Mouse (Mus musculus): Measurements from ENCODE around the gene Esrrg.

Gene Esrrg

DNA sequence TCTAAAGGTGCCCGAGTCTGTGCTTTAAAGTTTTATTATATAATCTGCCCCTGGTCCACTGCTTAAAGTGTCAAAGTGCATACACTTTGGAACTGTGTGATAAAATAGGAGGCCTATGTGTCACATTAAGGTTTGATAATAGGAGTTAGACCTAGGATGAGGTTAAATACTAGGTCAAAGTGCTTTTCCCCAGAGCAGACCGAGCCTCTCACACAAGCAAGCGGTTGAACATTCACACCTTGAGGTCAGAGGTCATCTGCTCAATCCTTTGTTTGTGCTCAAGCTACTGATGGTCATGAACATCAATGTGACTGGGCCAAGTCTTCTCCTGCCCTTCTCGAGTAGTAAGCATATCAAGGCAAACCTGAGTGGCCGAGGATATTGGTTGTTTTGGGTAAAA, 218.3 kb downstream of the Esrrg start:
- DNase-seq (ENCODE audit: low read depth, low spot score): no peak

DNA sequence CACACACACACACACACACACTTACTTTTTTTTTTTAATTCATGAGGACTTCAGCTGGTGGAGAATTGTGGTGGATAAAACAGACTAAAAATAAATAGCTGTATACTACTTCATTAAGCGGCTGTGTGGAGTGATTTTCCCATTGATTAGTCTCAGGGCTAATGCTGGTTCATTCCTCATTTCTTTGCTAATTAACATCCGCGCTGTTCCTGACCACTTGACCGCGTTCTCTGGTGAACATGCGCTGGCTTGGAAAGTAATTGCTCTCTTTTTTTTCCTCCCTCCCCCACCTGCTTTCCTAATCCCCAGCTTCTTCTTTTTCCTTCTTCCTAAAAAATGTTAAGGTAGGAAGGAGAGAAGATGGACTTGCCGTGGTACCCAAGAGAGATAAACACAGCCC, 222.3 kb downstream of the Esrrg start:
- no peak for DNase-seq (ENCODE audit: low read depth, low spot score)

DNA sequence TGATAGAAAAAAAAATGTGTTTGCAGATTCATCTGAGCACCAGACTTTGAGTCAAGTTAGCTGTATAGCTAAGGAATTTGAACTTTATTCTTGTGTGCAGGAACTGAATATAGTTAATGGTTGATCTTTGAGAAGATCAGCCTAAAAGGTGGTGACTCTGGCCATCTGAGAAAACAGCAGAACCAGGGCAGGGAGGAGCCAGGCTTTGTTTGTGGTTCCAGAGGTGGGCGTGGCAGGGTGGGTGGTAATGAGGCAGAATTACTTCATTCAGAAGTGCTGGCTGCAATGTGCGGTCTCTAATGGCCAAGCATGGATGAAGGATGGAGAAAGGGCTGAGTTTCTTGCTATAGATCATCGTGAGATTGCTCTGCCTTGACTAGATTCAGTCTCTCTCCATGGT, 224.3 kb downstream of the Esrrg start:
- no peak for DNase-seq (ENCODE audit: low read depth, low spot score)

DNA sequence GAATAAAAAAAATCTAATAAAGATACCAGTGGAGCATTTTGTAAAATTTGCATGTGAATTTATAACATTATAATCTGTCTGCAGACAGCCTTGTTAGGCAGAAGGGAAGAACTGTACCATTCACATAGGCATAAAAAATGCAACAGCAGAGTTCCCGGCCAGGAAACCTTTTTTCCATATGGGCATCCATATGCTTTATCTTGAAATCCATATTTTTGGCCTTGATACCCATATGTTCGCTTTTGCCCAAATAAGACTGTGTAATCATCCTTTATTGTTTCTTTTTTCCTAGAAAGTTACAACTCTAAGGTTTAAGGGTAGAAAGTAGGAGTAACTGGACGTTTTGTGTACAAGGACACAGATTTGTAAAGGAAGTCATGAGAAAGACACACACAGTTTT, 226.0 kb downstream of the Esrrg start:
- DNase-seq (ENCODE audit: low read depth, low spot score): no peak

DNA sequence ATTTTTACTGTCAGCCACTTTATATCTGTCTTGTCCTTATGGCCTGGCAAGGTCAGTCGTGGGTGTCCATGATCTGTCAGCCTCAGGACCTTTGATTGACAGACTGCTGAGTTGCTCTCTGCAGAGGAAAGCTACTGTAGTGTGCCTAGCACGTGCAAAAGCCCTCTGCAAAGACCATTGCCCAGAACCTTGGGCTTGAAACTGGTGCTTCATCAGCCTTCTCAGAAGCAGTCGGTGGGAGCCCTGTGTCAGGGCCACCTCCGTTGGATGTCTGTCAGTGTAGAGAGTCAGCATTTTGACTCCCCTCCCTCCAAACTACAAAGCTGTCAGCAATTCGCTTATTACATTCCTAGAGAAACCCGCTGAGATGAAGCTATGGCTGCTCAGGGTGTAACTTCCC, 227.8 kb downstream of the Esrrg start:
- peak; percentile 14 for DNase-seq (ENCODE audit: low read depth, low spot score)

DNA sequence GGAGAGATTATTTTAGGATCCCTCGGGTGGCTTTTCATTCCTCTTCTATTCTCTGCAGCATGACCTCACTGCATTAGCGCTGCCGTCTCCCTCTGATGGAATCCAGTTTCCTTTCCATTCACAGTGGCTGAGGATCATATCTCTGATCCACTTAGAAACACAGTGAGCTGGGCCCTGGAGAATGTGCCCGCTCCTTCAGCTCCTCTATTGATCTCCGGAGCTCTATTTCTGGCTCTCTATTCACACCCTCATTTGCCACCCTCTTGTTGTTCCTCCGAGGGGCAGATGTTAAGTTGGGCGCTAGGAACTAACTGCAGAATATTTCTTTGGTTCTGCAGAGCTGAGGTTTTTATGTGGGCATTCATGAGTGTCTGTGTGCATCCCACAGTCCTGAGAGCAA, 228.3 kb downstream of the Esrrg start:
- DNase-seq (ENCODE audit: low read depth, low spot score): peak; percentile 19

DNA sequence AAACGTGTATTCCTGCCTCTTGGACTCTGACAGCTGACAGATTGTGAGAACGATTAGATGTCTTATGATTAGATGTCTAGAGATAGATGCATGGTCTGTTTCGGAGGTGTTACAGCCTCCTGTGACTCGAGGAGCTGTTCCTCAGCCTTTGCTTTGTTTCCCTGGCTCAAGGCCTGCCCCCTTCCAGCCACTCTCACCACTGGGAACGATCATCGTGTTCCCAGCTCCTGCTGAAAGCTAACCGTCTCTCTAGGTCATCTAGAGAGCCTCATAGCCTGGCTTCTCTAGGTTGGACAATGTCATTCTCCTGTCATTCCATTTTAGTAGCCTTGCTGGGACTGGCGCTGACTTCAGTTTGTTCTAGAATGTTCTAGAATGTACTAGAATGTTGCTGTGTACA, 233.0 kb downstream of the Esrrg start:
- no peak for DNase-seq (ENCODE audit: low read depth, low spot score)

DNA sequence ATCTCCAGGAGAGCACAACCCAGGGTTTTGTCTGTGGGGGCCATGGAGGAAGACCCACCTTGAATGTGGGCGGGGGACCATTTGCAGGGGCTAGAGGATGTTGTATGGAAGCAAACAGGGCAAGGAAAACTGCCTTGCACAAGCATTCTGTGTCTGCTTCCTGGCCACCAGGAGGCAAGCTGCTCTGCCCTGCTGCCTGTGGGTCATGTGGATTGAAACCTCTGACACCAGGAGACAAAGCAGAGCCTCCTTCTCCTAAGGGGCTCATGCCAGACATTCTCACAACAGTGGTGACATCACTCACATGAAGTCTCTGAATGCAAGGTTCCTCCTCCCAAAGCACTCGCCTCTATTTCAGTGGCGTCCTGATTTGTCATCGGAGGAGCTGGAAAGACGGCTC, 234.1 kb downstream of the Esrrg start:
- no peak for DNase-seq (ENCODE audit: low read depth, low spot score)

DNA sequence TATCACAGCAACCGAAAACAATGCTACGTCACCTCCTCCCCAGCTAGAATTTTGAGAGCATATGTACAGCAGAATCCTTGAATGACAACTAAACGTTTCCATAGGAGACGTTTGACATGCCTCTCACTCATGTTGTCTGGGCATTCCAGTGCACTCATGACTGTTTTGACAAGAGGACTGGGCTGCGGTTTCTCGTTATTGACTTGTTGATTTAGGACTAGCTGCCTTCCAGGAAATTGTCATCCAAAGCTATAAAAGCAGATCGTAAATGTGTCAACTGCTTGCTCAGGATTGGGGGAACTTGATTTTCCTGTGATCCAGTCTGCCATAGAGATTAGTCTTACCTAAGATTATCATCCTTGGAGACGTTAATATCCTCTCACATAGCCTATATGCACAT, 245.6 kb downstream of the Esrrg start:
- DNase-seq (ENCODE audit: low read depth, low spot score): peak; percentile 47

DNA sequence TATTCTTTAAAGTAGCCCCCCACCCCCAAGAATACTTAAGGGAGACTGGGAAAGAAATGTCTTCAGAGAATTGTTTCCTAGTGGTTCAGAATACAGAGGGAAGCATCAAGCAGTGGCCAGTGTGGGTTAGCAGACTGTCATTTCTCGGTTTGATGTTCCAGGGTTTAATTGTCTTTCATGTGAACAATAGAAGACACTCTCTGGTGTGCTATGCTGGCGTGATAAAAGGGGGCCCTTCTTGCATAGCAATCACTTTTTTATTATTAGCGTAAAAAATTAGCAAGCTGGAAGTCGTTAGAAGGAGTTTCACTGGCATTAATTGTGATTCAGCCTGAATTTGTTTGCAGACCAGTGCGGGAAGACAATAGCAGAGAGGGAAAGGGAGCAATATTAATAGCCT, 253.7 kb downstream of the Esrrg start:
- no peak for DNase-seq (ENCODE audit: low read depth, low spot score)

DNA sequence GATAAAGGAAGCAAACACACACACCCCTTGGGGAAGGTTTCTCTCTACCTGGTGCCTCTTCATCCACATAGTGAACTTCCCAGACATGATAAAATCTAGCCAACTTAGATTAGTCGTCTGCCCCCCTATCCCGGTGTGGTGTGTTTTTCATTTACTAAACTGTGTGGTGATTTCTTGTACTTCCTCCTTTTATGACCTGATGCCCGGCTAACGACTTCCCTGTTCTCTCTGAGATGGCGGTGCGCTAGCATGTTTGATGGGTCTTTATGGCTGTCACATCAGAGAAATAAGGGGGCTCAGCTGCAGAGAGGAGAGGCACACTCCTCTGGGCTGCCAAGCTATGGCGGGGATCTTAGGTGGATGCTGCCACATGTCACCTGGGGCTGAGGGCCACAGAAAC, 259.8 kb downstream of the Esrrg start:
- DNase-seq (ENCODE audit: low read depth, low spot score): no peak

DNA sequence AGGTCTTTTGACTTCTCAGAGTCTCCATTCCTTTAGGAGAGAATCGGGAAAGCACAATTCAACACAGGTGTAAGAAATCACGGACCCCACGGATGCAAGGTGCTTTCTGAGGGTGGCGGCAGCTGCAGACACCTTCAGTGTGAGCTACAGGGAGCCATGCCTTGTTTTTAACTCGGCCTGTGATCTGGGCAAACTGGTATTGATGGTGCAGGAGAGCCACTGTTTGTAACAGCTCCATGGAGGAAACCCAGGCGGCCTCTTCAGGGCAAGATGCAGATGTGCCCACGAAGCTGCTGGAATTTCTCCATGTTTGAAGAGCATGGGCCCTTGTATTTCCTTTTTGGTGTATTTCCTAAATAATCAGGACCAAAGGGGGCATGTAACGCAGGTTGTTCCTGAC, 263.6 kb downstream of the Esrrg start:
- no peak for DNase-seq (ENCODE audit: low read depth, low spot score)

DNA sequence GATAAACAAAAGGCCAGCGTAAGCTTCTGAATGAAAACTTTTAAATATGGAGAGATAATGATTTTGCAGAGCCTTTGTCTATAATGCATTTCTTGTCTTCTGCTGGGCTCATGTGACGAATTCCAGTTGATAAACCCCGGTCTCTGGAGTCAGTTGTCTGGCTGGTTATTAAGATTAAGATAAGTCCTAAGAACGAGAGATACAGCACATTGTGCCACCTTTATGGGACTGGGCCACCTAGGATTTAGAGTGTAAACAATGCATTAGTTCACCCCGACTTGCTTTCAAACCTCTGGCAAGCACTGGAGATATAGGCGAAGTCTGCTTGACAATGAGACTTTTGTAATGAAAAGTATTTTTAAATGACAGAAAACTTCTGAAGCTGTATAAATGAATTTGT, 264.2 kb downstream of the Esrrg start:
- DNase-seq (ENCODE audit: low read depth, low spot score): no peak

DNA sequence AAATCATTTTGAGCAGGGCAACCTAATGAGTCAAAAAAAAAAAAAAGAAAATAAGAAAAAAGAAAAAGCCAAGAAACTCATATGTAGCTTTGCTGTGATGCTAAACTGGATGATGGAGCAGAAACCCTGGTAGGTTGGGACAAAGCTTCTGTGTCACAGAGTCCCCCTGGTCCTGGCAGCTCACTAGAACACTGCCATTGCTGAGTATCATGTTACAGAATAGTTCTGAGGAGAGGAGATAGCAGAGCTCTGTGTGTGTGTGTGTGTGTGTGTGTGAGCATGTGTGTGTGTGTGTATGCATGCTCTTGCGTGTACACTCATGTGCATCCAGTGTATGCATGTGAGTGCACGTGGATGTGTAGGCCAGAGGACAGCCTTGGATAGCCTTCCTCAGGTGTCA, 265.2 kb downstream of the Esrrg start:
- no peak for DNase-seq (ENCODE audit: low read depth, low spot score)

DNA sequence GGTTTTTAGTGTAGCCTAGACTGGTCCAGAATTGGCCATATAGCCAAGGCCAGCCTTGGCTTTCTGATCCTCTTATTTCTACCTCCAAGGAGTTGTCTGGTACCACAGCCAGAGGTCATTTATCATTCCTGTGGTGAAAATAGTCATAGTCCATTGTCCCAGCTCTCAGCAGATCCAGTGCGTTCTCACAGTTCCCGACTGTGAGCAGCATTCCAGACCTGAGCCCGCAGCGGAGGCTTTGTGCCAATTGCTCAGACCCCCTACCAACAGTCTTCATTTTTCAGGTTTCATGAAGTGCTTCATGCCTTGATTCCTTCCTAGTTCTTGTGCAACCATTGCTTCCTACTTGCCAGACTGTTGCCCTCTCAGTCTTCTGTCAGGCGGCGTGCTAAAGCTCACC, 278.7 kb downstream of the Esrrg start:
- no peak for DNase-seq (ENCODE audit: low read depth, low spot score)

DNA sequence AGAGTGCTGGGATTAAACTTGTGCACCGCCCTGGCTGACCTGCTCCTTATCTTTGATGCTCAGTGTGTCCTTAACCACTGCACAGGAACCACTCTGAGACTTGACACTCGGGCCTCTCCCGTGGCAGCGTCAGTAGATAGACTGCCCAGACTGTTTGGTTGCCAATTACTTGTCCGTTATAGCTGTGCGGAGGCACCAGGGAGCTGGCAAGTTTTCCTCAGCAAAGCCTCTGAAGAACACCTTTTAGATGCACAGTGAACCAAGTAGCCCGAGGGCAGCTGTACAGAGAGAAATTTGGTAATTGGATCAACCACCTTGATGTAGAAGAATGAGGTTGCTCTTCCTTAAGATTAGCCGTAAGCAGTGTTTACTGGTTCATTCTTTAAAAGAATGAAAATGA, 279.6 kb downstream of the Esrrg start:
- no peak for DNase-seq (ENCODE audit: low read depth, low spot score)

DNA sequence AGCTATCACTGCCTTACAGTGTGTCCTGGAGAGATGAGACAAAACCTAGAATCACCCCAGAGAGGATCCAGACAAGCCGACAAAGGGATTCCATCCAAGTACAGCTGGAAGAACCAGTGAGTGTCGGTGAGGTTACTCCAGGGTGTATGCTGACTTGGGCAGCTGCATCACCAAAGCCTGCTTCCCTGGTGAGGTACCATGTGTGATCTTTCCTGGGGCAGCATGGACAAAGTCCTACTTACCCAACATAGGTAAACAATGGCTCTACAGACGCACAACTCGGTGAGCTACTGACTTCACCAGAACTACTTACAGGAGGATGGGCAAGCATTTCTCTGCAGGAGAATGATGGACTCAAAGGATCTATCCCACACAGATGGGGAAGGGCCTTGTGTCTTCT, 280.5 kb downstream of the Esrrg start:
- no peak for DNase-seq (ENCODE audit: low read depth, low spot score)

DNA sequence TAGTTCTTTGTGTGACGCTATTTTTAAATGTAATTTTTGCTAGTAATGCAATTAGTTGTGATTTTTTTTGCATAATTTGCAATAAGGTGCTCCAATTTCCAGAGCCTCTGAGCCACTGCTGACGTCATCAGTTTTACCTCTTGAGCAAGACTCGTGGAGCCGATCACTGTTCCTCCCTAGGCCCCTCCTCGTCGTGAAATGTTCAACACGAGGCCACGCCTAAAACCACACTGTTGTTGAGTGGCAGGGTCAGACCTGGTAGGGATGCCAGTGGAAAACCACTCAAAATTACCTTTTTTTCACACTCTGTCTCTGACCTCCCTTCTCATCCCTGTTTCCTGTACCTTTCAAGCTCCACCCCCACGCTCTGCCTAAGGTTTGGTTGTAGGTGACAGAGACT, 282.7 kb downstream of the Esrrg start:
- no peak for DNase-seq (ENCODE audit: low read depth, low spot score)

DNA sequence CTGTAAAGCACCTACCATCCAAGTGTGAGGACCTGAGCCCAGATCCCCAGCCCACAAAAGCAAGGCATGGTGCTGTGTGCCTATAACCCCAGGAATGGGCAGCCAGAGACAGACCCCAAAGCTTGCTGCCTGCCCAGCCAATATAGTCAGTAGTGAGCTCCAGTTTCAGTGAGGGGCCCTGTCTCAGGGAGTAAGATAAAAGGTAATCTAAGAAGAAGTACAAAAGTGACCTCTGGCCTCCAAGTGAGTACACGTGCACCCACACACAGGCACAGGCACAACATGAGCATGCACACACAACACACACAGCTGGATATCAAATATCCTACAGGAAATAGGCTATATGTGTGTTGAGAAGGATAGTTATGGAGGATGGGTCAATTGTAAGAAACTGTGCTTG, 286.9 kb downstream of the Esrrg start:
- no peak for DNase-seq (ENCODE audit: low read depth, low spot score)

DNA sequence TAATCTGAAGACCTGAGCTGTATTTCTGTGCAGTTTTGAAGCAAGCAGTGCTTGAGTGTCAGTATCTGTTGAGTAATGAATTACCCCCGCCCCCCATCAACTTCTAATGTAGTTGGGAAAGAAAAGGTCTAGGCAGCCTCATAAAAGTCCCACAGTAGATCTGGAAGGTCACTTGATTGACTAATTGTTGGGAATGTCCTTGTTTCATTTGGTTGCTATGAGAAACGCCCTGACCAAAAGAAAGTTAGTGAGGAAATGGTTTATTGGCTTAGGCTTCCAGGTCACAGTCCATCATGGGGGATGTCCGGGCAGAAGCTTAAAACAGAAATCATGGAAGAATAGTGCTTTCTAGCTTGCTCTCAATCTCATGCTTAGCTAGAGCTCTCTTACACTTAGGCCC, 287.7 kb downstream of the Esrrg start:
- no peak for DNase-seq (ENCODE audit: low read depth, low spot score)

DNA sequence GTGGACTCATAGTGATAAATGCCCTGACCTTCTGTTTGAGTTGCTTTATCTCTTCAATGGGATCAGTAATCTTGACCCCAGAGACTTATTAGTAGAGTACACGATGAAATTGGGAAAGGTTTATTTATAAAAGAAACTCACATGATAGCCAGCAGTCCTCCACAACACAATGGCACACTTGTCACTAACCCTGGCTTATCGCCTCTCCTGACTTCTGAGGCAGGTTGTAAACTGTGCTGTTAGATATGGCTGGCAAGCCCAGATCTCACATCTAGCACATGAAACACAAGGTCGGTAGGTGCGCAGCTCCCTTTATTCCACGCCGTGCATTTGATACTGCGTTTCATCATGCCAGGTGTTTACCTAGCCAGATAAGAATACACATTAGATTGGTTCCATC, 288.3 kb downstream of the Esrrg start:
- DNase-seq (ENCODE audit: low read depth, low spot score): no peak

DNA sequence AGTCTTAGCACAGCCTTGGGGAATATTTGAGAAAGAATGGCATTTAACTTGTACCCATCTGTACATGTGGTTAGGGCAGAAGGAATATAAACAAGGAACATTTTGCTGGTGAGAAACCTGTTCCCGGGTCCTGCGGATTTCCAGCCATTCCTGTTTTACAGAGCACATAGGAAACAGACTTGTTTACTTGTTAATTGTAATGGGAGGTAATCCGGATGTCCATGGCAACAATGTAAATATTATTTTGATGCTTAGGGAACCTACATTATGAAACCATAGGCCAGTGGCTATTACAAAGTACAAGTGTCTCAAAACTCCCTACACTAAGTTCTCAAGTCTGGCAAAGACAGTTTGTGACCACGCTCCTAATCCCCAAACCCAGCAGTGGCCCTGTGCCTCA, 290.9 kb downstream of the Esrrg start:
- DNase-seq (ENCODE audit: low read depth, low spot score): no peak

DNA sequence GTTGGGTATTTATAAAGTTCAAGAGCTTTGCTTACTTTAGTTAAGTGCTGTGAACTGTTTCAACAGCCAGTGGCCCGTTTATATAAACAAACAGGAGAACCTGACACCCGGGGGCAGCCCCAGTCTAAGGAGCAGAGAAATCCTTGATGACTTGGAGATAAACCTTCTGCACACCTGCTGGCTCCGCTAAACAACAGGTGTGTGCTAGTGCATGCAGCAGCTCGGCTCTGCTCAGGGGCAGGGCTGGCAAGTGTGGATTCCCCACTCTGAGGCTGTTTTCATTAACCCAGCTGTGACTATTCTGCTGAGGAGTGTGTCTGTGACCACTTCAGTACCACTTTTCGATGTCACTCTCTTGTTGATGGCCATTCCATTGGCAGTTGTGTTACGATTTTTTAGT, 292.2 kb downstream of the Esrrg start:
- DNase-seq (ENCODE audit: low read depth, low spot score): no peak

DNA sequence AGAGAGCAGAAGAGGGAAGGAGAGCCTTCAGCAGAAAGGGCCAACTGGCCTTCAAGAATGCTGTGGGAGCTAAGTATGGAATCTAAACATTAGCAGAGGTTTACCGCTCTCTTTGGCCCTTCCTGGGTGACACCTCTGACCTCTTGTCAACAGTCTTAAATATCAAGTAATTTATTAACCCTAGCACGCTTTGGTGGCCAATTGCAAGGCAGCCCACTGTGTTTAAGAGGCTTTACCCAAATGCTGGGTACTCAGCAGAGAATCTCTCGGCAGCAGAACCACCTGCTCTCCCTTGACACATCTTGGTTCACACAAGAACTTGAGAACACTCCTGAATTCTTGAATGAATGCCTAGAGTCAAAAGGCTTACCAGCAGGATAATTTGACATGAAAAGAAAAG, 293.6 kb downstream of the Esrrg start:
- DNase-seq (ENCODE audit: low read depth, low spot score): peak; percentile 41

DNA sequence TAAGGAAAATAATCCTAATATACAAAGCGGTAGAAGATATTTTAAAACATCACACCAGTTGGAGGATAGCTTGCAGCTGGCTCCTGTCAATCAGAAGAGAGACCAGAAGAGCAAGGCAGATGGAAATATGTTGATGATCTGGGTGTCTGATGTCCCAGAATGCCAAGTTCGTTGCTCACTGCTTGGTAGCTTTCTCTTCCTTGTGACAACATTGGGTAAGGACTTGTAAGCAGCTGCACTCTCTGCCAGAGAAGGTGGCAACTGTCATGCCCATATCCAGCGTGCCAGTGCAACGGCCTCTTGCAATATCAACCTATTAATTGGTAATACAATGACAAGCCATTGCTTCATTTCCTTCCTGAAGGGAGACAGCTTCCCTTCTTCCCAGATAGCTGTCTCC, 296.1 kb downstream of the Esrrg start:
- DNase-seq (ENCODE audit: low read depth, low spot score): no peak
